27 mouse cellular contexts compared by ENCODE assay signal in the genomic region with DNA sequence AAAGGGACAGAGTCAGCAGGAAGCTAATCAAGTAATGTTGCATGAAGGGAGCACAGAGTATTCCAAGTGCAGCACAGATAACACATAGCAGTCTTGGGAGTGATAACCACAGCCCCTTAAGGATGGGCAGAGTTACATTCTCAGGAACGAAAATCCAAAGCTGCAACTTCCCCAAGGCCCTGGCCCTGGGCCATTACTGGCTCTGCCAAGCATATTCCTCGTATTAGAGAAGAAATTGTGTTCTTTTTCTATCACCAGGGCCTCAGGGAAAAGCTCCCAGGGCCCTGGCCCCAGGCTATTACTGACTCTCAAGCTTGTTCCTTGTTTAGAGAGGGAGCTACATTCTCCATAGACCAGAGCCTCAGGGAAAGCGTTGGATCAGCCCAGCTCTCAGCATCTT.
DNase-seq lines count a peak whose midpoint lies in the region; ATAC-seq and TF ChIP-seq lines count a peak whose summit lies in the region.
"Had no signal": no experiment of that assay in that cellular context is flagged by ENCODE, and none has a peak within 500 bp of the region (broad histone marks: within the 10 kb centered on the region; RNA-seq: fewer than 3 reads in every experiment).

No protein-coding gene starts in this region.

- no peaks in the 10 kb centered on the region for H3K27me3 ChIP-seq in forebrain, embryonic 14.5 days (replicated peaks; ENCODE audit: control insufficient read depth, insufficient read depth, low read length)
- H3K27me3 ChIP-seq in liver, postnatal 0 days (ENCODE audit: insufficient read depth, low read length) = no peaks in the 10 kb centered on the region
- H3K27me3 ChIP-seq: forebrain, embryonic 13.5 days; heart, embryonic 13.5 days; kidney, embryonic 15.5 days; liver, embryonic 13.5 days; Patski had no signal

- H3K4me2 ChIP-seq in forebrain, embryonic 14.5 days (ENCODE audit: low read length) = no peak overlapping the region
- no peak overlapping the region for H3K4me2 ChIP-seq in liver, postnatal 0 days (ENCODE audit: low read depth, low read length)
- H3K4me2 ChIP-seq: forebrain, embryonic 13.5 days; heart, embryonic 13.5 days; kidney, embryonic 15.5 days; liver, embryonic 13.5 days; midbrain, embryonic 11.5 days had no signal

- H3K9me3 ChIP-seq in forebrain, embryonic 14.5 days (replicated peaks; ENCODE audit: control insufficient read depth, low read length) = no peaks in the 10 kb centered on the region
- H3K9me3 ChIP-seq in liver, postnatal 0 days (ENCODE audit: low read length) = no peaks in the 10 kb centered on the region
- H3K9me3 ChIP-seq: forebrain, embryonic 13.5 days; heart, embryonic 13.5 days; kidney, embryonic 15.5 days; liver, embryonic 13.5 days had no signal

- H3K27ac ChIP-seq in forebrain, embryonic 14.5 days (ENCODE audit: low read depth, low read length) = no peak overlapping the region
- no peak overlapping the region for H3K27ac ChIP-seq in liver, postnatal 0 days (ENCODE audit: low read depth)
- H3K27ac ChIP-seq: forebrain, embryonic 13.5 days; heart, adult 2 months; heart, embryonic 13.5 days; kidney, embryonic 15.5 days; liver, embryonic 13.5 days had no signal

- TF ChIP-seq EP300 in liver, postnatal 0 days (IDR thresholded peaks at IDR 0.05; ENCODE audit: low read depth) = no peak

- no peaks in the 10 kb centered on the region for H3K36me3 ChIP-seq in forebrain, embryonic 14.5 days (ENCODE audit: control insufficient read depth, insufficient read depth, low read length)
- no peaks in the 10 kb centered on the region for H3K36me3 ChIP-seq in liver, postnatal 0 days (replicated peaks; ENCODE audit: insufficient read depth, low read length)
- H3K36me3 ChIP-seq: heart, embryonic 13.5 days; kidney, embryonic 15.5 days; liver, embryonic 13.5 days had no signal

- no peak for ATAC-seq in forebrain, embryonic 14.5 days
- no peak for ATAC-seq in liver, postnatal 0 days
- ATAC-seq: forebrain, embryonic 13.5 days; hindbrain, embryonic 16.5 days; Patski had no signal

- 0 out of 2 replicates have a peak, but pooled peaks cover 3% of the 10 kb centered on the region for H3K4me1 ChIP-seq in forebrain, embryonic 14.5 days (ENCODE audit: control insufficient read depth, insufficient read depth, low read length)
- H3K4me1 ChIP-seq in liver, postnatal 0 days (ENCODE audit: insufficient read depth) = no peaks in the 10 kb centered on the region
- H3K4me1 ChIP-seq: forebrain, embryonic 13.5 days; heart, embryonic 13.5 days; liver, embryonic 13.5 days had no signal

- H3K4me3 ChIP-seq in forebrain, embryonic 14.5 days (ENCODE audit: low read depth, low read length) = no peak overlapping the region
- H3K4me3 ChIP-seq in liver, postnatal 0 days (ENCODE audit: low read depth, low read length) = no peak overlapping the region
- H3K4me3 ChIP-seq: forebrain, embryonic 13.5 days; heart, adult 2 months; heart, embryonic 13.5 days; kidney, embryonic 15.5 days; liver, embryonic 13.5 days had no signal

- peak; percentile 9 to 17 for DNase-seq in heart, postnatal 10 days
- DNase-seq in heart, adult 9 months (ENCODE audit: low spot score in 2 of 2) = no peak
- DNase-seq in ovary, adult 18-20 months (ENCODE audit: low spot score) = peak; percentile 6
- DNase-seq in ovary, postnatal 10 days (ENCODE audit: low spot score) = no peak
- peak; percentile 64 for DNase-seq in adipocyte (ENCODE audit: low spot score)
- peak; percentile 81 for DNase-seq in testis, postnatal 10 days (ENCODE audit: low spot score)
- DNase-seq in forebrain, embryonic 14.5 days (ENCODE audit: low spot score) = no peak
- no peak for DNase-seq in liver, postnatal 0 days
- DNase-seq: cerebellum, adult 11 months; cerebellum, adult 9-10 months; cerebellum, postnatal 36 days; gastrocnemius, postnatal 36 days; heart, adult 2 months; kidney, adult 18-20 months; kidney, postnatal 25 days; layer of hippocampus, postnatal 36 days; left cerebral cortex, postnatal 4 days; liver, embryonic 13.5 days; lung, adult 2 months; lung, postnatal 14 days; thymus, postnatal 14 days had no signal

- 61% methylated on average over 3 of the region's 3 CpGs for WGBS in forebrain, embryonic 14.5 days
- 49% methylated on average over 3 of the region's 3 CpGs for WGBS in liver, postnatal 0 days (ENCODE audit: insufficient replicate concordance)

- TF ChIP-seq CTCF in liver, postnatal 0 days (IDR thresholded peaks at IDR 0.05; ENCODE audit: low read depth) = no peak

- intact Hi-C loops in heart, postnatal 10 days (cut with DNase I) = no loop called here

- H3K9ac ChIP-seq in forebrain, embryonic 14.5 days (ENCODE audit: low read length) = no peak overlapping the region
- no peak overlapping the region for H3K9ac ChIP-seq in liver, postnatal 0 days (replicated peaks)
- H3K9ac ChIP-seq: forebrain, embryonic 13.5 days; heart, embryonic 13.5 days; kidney, embryonic 15.5 days; liver, embryonic 13.5 days had no signal

Comparison
In these comparisons a context has a peak if more than half of its experiments do, and no peak if none do; other contexts are left out.
1. DNase-seq: peak in heart, postnatal 10 days (2 of 2), ovary, adult 18-20 months (single experiment), adipocyte (single experiment) and testis, postnatal 10 days (single experiment); none in heart, adult 9 months (0 of 2), ovary, postnatal 10 days (single experiment), forebrain, embryonic 14.5 days (single experiment) and liver, postnatal 0 days (single experiment).